Mouse (Mus musculus) megakaryocyte, embryonic 14.5 days (primary cell): ENCODE measurements around the gene Gm17428.
"Not testable (repeated sequence)": the region's sequence is repeated elsewhere in the genome, so short reads cannot be mapped to it uniquely, and the experiment has no call there.

Experiments
- FLI1 ChIP-seq: IDR thresholded peaks from 2 replicates; pipeline ENCODE4 v1.6.1; 2012; ENCODE audit warnings: low read length, inconsistent platforms, mixed read lengths
- GATA1 ChIP-seq: IDR thresholded peaks from 3 replicates; pipeline ENCODE4 v1.6.1; 2012; ENCODE audit warnings: mixed read lengths, low read length, inconsistent platforms, borderline replicate concordance

- TF ChIP-seq GATA1, FLI1: not testable (repeated sequence)
These were observed 23.1 kb downstream of the Gm17428 start for GRCm38 (mm10) chr14:54999868-55000267.
